Mouse (Mus musculus): ENCODE measurements at regions not wholly inside any gene's neighbourhood (a gene's known extent, or its start where the extent isn't known, plus 50 kb on each side); places are given as distances from the start of the nearest gene placed in this dataset.

- intact Hi-C loops (cut with DNase I), result no loop called here
These were observed 59.9 kb upstream of the Lrrn2 start for GRCm38 (mm10) chr1:132820136-132820535.

GRCm38 (mm10) chr1:132818296-132818695 lies 61.8 kb upstream of the Lrrn2 start:
- intact Hi-C loops (cut with DNase I), result no loop called here

- intact Hi-C loops (cut with DNase I), result no loop called here
These were observed 62.7 kb upstream of the Lrrn2 start for GRCm38 (mm10) chr1:132817366-132817765.

- intact Hi-C loops (cut with DNase I), result no loop called here
These were observed 63.9 kb upstream of the Nfasc start for GRCm38 (mm10) chr1:132805543-132805942.

GRCm38 (mm10) chr1:132803842-132804241 lies 62.2 kb upstream of the Nfasc start:
- intact Hi-C loops (cut with DNase I), result loop anchor here (5.0 kb wide), 1 partner anchor 163 kb away; no protein-coding TSS in a partner anchor

- intact Hi-C loops (cut with DNase I), result loop anchor here (5.0 kb wide), 1 partner anchor 165 kb away; no protein-coding TSS in a partner anchor
These were observed 60.8 kb upstream of the Nfasc start for GRCm38 (mm10) chr1:132802380-132802779.

- intact Hi-C loops (cut with DNase I), result loop anchor here (5.0 kb wide), 1 partner anchor 167 kb away; no protein-coding TSS in a partner anchor
These were observed 58.7 kb upstream of the Nfasc start for GRCm38 (mm10) chr1:132800285-132800684.

- intact Hi-C loops (cut with DNase I), result no loop called here
These were observed 57.7 kb upstream of the Nfasc start for GRCm38 (mm10) chr1:132799258-132799657.

- intact Hi-C loops (cut with DNase I), result no loop called here
These were observed 52.9 kb upstream of the Nfasc start for GRCm38 (mm10) chr1:132794462-132794861.
